Mouse (Mus musculus): Measurements from ENCODE around the gene Myo1d. TPM values are rescaled to one million over a fixed set of nuclear protein-coding genes. Genes with fewer than 3 reads are reported as not detected.

The Myo1d gene
- polyA plus RNA-seq, 2 experiments from 2014 or later, result 0.37 to 0.79 TPM

GRCm38 (mm10) chr11:80719014-80719413 lies 60.8 kb downstream of the Myo1d start:
- ATAC-seq, result no peak

- no peak for ATAC-seq
Measured at GRCm38 (mm10) chr11:80718036-80718435, 61.8 kb downstream of the Myo1d start.

- ATAC-seq, result no peak
Measured at GRCm38 (mm10) chr11:80715115-80715514, 64.7 kb downstream of the Myo1d start.

- ATAC-seq, result no peak
Measured at GRCm38 (mm10) chr11:80713705-80714104, 66.1 kb downstream of the Myo1d start.

GRCm38 (mm10) chr11:80712201-80712600 lies 67.6 kb downstream of the Myo1d start:
- ATAC-seq, result no peak

GRCm38 (mm10) chr11:80711336-80711735 lies 68.5 kb downstream of the Myo1d start:
- no peak for ATAC-seq

- ATAC-seq, result no peak
Measured at GRCm38 (mm10) chr11:80700611-80701010, 79.2 kb downstream of the Myo1d start.

- ATAC-seq, result no peak
Measured at GRCm38 (mm10) chr11:80698721-80699120, 81.1 kb downstream of the Myo1d start.

- no peak for ATAC-seq
Measured at GRCm38 (mm10) chr11:80696350-80696749, 83.5 kb downstream of the Myo1d start.

GRCm38 (mm10) chr11:80684603-80685002 lies 95.2 kb downstream of the Myo1d start:
- no peak for ATAC-seq

GRCm38 (mm10) chr11:80682745-80683144 lies 97.1 kb downstream of the Myo1d start:
- ATAC-seq, result no peak

- ATAC-seq, result no peak
Measured at GRCm38 (mm10) chr11:80673013-80673412, 106.8 kb downstream of the Myo1d start.

GRCm38 (mm10) chr11:80670391-80670790 lies 109.4 kb downstream of the Myo1d start:
- peak; percentile 43 for ATAC-seq

GRCm38 (mm10) chr11:80669934-80670333 lies 109.9 kb downstream of the Myo1d start:
- no peak for ATAC-seq

GRCm38 (mm10) chr11:80666211-80666610 lies 113.6 kb downstream of the Myo1d start:
- no peak for ATAC-seq

- ATAC-seq, result no peak
Measured at GRCm38 (mm10) chr11:80664261-80664660, 115.6 kb downstream of the Myo1d start.

- ATAC-seq, result no peak
Measured at GRCm38 (mm10) chr11:80645111-80645510, 134.7 kb downstream of the Myo1d start.

GRCm38 (mm10) chr11:80628992-80629865 lies 150.6 kb downstream of the Myo1d start:
- ATAC-seq, result no peak

GRCm38 (mm10) chr11:80628581-80628980 lies 151.2 kb downstream of the Myo1d start:
- ATAC-seq, result no peak

GRCm38 (mm10) chr11:80623038-80623380 lies 156.8 kb downstream of the Myo1d start:
- no peak for ATAC-seq

- ATAC-seq, result no peak
Measured at GRCm38 (mm10) chr11:80622233-80623037, 157.4 kb downstream of the Myo1d start.

- ATAC-seq, result no peak
Measured at GRCm38 (mm10) chr11:80614949-80615725, 164.7 kb downstream of the Myo1d start.

- no peak for ATAC-seq
Measured at GRCm38 (mm10) chr11:80614418-80614817, 165.4 kb downstream of the Myo1d start.
